Comparison of ENCODE assay signal across 11 mouse cellular contexts in genomic region chr1:76450539-76451214, GRCm38 (mm10).
DNase-seq lines count a peak whose midpoint lies in the region; ATAC-seq and TF ChIP-seq lines count a peak whose summit lies in the region.
"Had no signal": no experiment of that assay in that cellular context is flagged by ENCODE, and none has a peak within 500 bp of the region (broad histone marks: within the 10 kb centered on the region; RNA-seq: fewer than 3 reads in every experiment).

No protein-coding gene starts in this region.

- TF ChIP-seq CTCF in midbrain, postnatal 0 days (IDR thresholded peaks at IDR 0.05), result no peak
- no peak for TF ChIP-seq CTCF in cerebellum, adult 2 months (IDR thresholded peaks at IDR 0.05; ENCODE audit: borderline replicate concordance, insufficient read depth, low read depth, low read length)

- DNase-seq in gastrocnemius, postnatal 10 days, result peak; percentile 6
- no peak for DNase-seq in gastrocnemius, postnatal 4 days (ENCODE audit: low spot score in 2 of 2)
- peak; percentile 48 for DNase-seq in midbrain, postnatal 0 days (ENCODE audit: low spot score)
- no peak for DNase-seq in midbrain, embryonic 11.5 days (ENCODE audit: low spot score, missing footprints)
- peak; percentile 34 to 54 for DNase-seq in cerebellum, adult 2 months
- DNase-seq in heart, postnatal 10 days, result peak; percentile 29 to 43
- DNase-seq in thymus, postnatal 10 days (ENCODE audit: low spot score in 2 of 2), result no peak
- DNase-seq: lung, adult 18-20 months had no signal

- H3K9me3 ChIP-seq in midbrain, postnatal 0 days (ENCODE audit: low read length), result no peaks in the 10 kb centered on the region
- H3K9me3 ChIP-seq in midbrain, embryonic 11.5 days (ENCODE audit: control insufficient read depth, low read length), result no peaks in the 10 kb centered on the region
- H3K9me3 ChIP-seq: midbrain, embryonic 13.5 days had no signal

- no peak for ATAC-seq in midbrain, postnatal 0 days (ENCODE audit: low FRiP score)
- ATAC-seq in midbrain, embryonic 11.5 days (ENCODE audit: low FRiP score), result no peak
- ATAC-seq in inflammation-experienced regulatory T-cells, adult 6 months, result no peak
- ATAC-seq: midbrain, embryonic 13.5 days had no signal

- no peaks in the 10 kb centered on the region for H3K27me3 ChIP-seq in midbrain, postnatal 0 days (ENCODE audit: insufficient read depth, low read length)
- H3K27me3 ChIP-seq in midbrain, embryonic 11.5 days (ENCODE audit: control insufficient read depth, insufficient read depth, low read length), result no peaks in the 10 kb centered on the region
- H3K27me3 ChIP-seq in cerebellum, adult 2 months (ENCODE audit: control insufficient read depth, insufficient read depth, low read length), result no peaks in the 10 kb centered on the region
- H3K27me3 ChIP-seq: midbrain, embryonic 13.5 days had no signal

- TF ChIP-seq POLR2A in cerebellum, adult 2 months (IDR thresholded peaks at IDR 0.05; ENCODE audit: borderline replicate concordance, insufficient read depth, low read length), result no peak

- H3K4me3 ChIP-seq in midbrain, postnatal 0 days (ENCODE audit: low read depth, low read length), result no peak overlapping the region
- no peak overlapping the region for H3K4me3 ChIP-seq in midbrain, embryonic 11.5 days (ENCODE audit: low read depth, low read length)
- H3K4me3 ChIP-seq in cerebellum, adult 2 months (replicated peaks; ENCODE audit: insufficient read depth, low read depth, low read length), result no peak overlapping the region
- H3K4me3 ChIP-seq: erythroblast, embryonic 14.5 days; midbrain, embryonic 13.5 days had no signal

- no peak overlapping the region for H3K27ac ChIP-seq in midbrain, postnatal 0 days (ENCODE audit: low read depth, low read length)
- H3K27ac ChIP-seq in midbrain, embryonic 11.5 days (ENCODE audit: low read depth, low read length), result no peak overlapping the region
- H3K27ac ChIP-seq in cerebellum, adult 2 months (ENCODE audit: insufficient read depth, low read length), result no peak overlapping the region
- H3K27ac ChIP-seq: midbrain, embryonic 13.5 days had no signal

- intact Hi-C loops in heart, postnatal 10 days (cut with DNase I), result no loop called here

- no peaks in the 10 kb centered on the region for H3K36me3 ChIP-seq in midbrain, postnatal 0 days (ENCODE audit: insufficient read depth, low read length)
- H3K36me3 ChIP-seq in midbrain, embryonic 11.5 days (ENCODE audit: control insufficient read depth, insufficient read depth, low read length), result no peaks in the 10 kb centered on the region
- H3K36me3 ChIP-seq: midbrain, embryonic 13.5 days had no signal

- H3K9ac ChIP-seq in midbrain, postnatal 0 days (replicated peaks; ENCODE audit: low read length, poor library complexity, severe bottlenecking), result no peak overlapping the region
- H3K9ac ChIP-seq in midbrain, embryonic 11.5 days (ENCODE audit: low read length), result no peak overlapping the region
- H3K9ac ChIP-seq: midbrain, embryonic 13.5 days had no signal

- WGBS in midbrain, postnatal 0 days, result 68% methylated on average over 10 of the region's 10 CpGs
- 79% methylated on average over 10 of the region's 10 CpGs for WGBS in midbrain, embryonic 11.5 days
- 13% methylated on average over 10 of the region's 10 CpGs for WGBS in cerebellum, adult 2 months

- no peaks in the 10 kb centered on the region for H3K4me1 ChIP-seq in midbrain, postnatal 0 days (ENCODE audit: insufficient read depth, low read length)
- no peaks in the 10 kb centered on the region for H3K4me1 ChIP-seq in midbrain, embryonic 11.5 days (ENCODE audit: control insufficient read depth, insufficient read depth, low read length)
- H3K4me1 ChIP-seq in cerebellum, adult 2 months (ENCODE audit: control insufficient read depth, insufficient read depth, low read length), result no peaks in the 10 kb centered on the region

- no peak overlapping the region for H3K4me2 ChIP-seq in midbrain, postnatal 0 days (ENCODE audit: low read depth, low read length, poor library complexity, severe bottlenecking)
- no peak overlapping the region for H3K4me2 ChIP-seq in midbrain, embryonic 11.5 days
- H3K4me2 ChIP-seq: midbrain, embryonic 13.5 days had no signal

Comparison
In these comparisons a context has a peak if more than half of its experiments do, and no peak if none do; other contexts are left out.
1. DNase-seq: peak in gastrocnemius, postnatal 10 days (single experiment), midbrain, postnatal 0 days (single experiment), cerebellum, adult 2 months (2 of 2) and heart, postnatal 10 days (2 of 2); none in gastrocnemius, postnatal 4 days (0 of 2), midbrain, embryonic 11.5 days (single experiment) and thymus, postnatal 10 days (0 of 2).